Mouse (Mus musculus) forebrain, embryonic 14.5 days (tissue): ENCODE measurements at regions not wholly inside any gene's neighbourhood (a gene's known extent, or its start where the extent isn't known, plus 50 kb on each side); places are given as distances from the start of the nearest gene placed in this dataset.

Experiments
- ATAC-seq: fragments of 200-750 bp; cut with Nextera tagmentation; 2 replicates; pipeline ENCODE4 v1.8.0; 2017; ENCODE audit warnings: mild to moderate bottlenecking, moderate library complexity
- DNase-seq: peaks from one replicate; pipeline ENCODE4 v3.0.0-alpha.2; 2015; ENCODE audit warnings: low spot score
- H3K27ac ChIP-seq: fragments of 300-500 bp; sonication (generic); 2 replicates; pipeline ENCODE4 v1.5.1; 2014; ENCODE audit warnings: low read depth, mild to moderate bottlenecking, control low read depth, low read length, moderate library complexity
- H3K27me3 ChIP-seq: fragments of 300-500 bp; sonication (generic); replicated peaks from 2 replicates; pipeline ENCODE4 v1.6.1; 2014; ENCODE audit warnings: low read length, control low read depth, mixed read lengths; ENCODE audit not compliant: control insufficient read depth, insufficient read depth
- H3K36me3 ChIP-seq: fragments of 300-500 bp; sonication (generic); 2 replicates; pipeline ENCODE4 v1.6.1; 2014; ENCODE audit warnings: low read length, control low read depth; ENCODE audit not compliant: control insufficient read depth, insufficient read depth
- H3K4me1 ChIP-seq: fragments of 300-500 bp; sonication (generic); 2 replicates; pipeline ENCODE4 v1.6.1; 2014; ENCODE audit warnings: antibody characterized with exemption, low read length, control low read depth; ENCODE audit not compliant: control insufficient read depth, insufficient read depth
- H3K4me2 ChIP-seq: fragments of 300-500 bp; sonication (generic); 2 replicates; pipeline ENCODE4 v1.6.1; 2014; ENCODE audit warnings: mild to moderate bottlenecking, control low read depth, low read length
- H3K4me3 ChIP-seq: fragments of 300-500 bp; sonication (generic); 2 replicates; pipeline ENCODE4 v1.5.1; 2014; ENCODE audit warnings: low read depth, low read length, control low read depth
- H3K9ac ChIP-seq: fragments of 300-500 bp; sonication (generic); 2 replicates; pipeline ENCODE4 v1.6.1; 2014; ENCODE audit warnings: mild to moderate bottlenecking, low read length, control low read depth, moderate library complexity
- H3K9me3 ChIP-seq: fragments of 300-500 bp; sonication (generic); replicated peaks from 2 replicates; pipeline ENCODE4 v1.6.1; 2016; ENCODE audit warnings: low read length, control low read depth, mixed read lengths; ENCODE audit not compliant: control insufficient read depth
- WGBS: fragments of 180-500 bp; shearing (Covaris S2); extraction: QIAGEN DNeasy Blood & Tissue Kit; methylation state at CpG from one replicate; pipeline ENCODE4 v1.1.7; 2014; 5-methylcytosine and 5-hydroxymethylcytosine counted together

DNA sequence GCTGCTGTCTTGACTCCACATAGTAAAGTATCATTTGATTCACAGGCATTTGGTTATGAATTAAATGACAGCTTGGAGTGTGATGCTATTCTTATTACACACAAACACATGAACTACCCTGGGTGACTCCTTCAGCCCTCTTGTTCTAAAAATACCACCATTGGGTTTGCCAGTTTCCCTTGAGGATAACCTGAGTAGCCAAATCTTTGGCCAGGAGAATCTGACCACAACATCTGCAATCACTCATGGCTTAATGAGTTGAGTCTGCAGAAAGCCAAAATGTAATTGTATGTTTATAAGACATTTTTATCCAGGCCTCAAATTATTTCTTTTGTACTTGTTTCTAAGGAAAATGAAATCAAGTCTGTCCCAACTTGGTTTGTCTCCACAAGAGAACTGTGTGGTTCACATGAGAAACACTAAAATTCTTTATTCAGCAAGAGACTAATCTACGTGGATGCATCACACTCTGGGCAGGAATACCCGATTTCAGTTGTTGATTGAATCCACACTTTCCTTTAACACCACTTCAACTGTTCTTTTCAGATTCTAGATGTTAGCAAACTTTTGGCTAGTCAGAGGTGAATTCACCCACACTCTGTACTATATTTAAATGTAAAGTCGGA lies 476.6 kb downstream of the Kctd12 start:
- no peak for ATAC-seq

DNA sequence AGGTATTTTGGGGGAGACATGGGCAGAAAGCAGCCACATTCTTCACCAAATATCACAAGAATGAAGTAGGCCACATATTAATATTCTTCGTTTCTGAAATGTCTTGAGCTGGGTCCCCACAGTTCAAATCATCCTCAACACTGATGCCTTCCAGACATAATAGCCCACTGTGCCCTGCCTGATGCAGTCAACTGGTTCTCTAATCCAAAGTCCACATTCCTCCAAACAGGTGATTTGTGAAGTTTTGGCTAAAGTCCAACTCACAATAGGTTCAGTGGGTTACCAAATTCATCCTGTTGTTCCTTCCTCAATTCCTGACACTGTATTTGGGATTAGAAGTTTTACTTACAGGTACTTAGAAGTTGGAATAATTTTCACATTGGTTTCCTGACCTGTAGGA lies 485.3 kb downstream of the Kctd12 start:
- H3K4me1 ChIP-seq = no peaks in the 10 kb centered on the region
- H3K27ac ChIP-seq = no peak overlapping the region
- H3K9ac ChIP-seq = no peak overlapping the region
- WGBS = 90% methylated on average over 1 of the region's 1 CpGs
- no peak for ATAC-seq
- no peak overlapping the region for H3K4me2 ChIP-seq
- DNase-seq = no peak
- no peak overlapping the region for H3K4me3 ChIP-seq
- H3K9me3 ChIP-seq = no peaks in the 10 kb centered on the region
- H3K27me3 ChIP-seq = no peaks in the 10 kb centered on the region
- H3K36me3 ChIP-seq = no peaks in the 10 kb centered on the region

More for the DNA sequence above, 476.6 kb downstream of the Kctd12 start:
- no peak for DNase-seq
- Histone ChIP-seq H3K27ac (no peak overlapping the region), H3K9ac (no peak overlapping the region), H3K4me3 (no peak overlapping the region), H3K4me2 (no peak overlapping the region), H3K27me3 (no peaks in the 10 kb centered on the region), H3K36me3 (no peaks in the 10 kb centered on the region), H3K9me3 (no peaks in the 10 kb centered on the region), H3K4me1 (no peaks in the 10 kb centered on the region)
- 90% methylated on average over 3 of the region's 3 CpGs for WGBS

DNA sequence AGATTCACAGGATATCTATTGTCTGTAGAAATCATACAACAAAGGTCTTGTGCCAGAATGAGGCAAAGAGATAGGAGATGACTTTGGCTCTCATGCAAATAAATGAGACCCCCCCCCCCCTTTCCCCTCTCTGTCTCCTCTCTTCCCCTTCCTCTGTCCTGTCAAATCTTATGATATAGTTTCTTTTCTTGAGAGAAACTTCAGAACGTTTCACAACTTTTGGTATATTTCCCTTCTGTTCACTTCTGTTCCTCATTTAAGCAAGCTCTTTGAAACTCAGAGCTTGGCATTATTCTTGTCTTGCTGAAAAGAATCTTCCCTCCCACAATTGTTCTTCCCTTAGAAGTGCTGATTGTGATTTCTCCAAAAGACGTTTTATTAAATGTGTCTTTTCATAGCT lies 490.1 kb downstream of the Kctd12 start:
- no peak overlapping the region for H3K9ac ChIP-seq
- no peak for ATAC-seq
- WGBS = 63% methylated on average over 2 of the region's 2 CpGs
- no peak for DNase-seq
- no peaks in the 10 kb centered on the region for H3K9me3 ChIP-seq
- no peak overlapping the region for H3K4me3 ChIP-seq
- H3K27ac ChIP-seq = no peak overlapping the region
- H3K27me3 ChIP-seq = no peaks in the 10 kb centered on the region
- no peak overlapping the region for H3K4me2 ChIP-seq
- no peaks in the 10 kb centered on the region for H3K4me1 ChIP-seq
- H3K36me3 ChIP-seq = no peaks in the 10 kb centered on the region

DNA sequence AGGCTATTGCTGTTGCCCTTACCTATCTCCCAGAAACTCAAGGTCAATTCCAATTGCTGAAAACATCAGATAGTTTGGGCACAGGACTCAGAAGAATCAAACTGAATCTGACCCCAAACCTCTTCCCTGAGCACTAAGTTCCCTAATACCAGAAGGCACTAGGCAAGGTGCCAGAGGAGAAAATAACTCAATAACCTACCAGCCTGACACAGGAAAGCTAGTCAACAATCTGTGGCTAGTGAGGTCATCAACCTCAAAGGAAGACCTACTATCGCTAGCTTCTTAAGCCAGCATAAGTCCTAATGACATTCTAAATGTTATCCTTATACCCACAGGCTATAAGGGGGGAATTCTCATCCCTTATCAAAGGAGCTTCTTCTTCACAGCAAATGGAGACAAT lies 491.2 kb downstream of the Kctd12 start:
- H3K9me3 ChIP-seq = no peaks in the 10 kb centered on the region
- H3K36me3 ChIP-seq = no peaks in the 10 kb centered on the region
- H3K9ac ChIP-seq = no peak overlapping the region
- 90% methylated on average over 1 of the region's 1 CpGs for WGBS
- no peak for DNase-seq
- H3K27me3 ChIP-seq = no peaks in the 10 kb centered on the region
- no peak overlapping the region for H3K4me3 ChIP-seq
- no peak for ATAC-seq
- H3K4me1 ChIP-seq = no peaks in the 10 kb centered on the region
- no peak overlapping the region for H3K27ac ChIP-seq
- no peak overlapping the region for H3K4me2 ChIP-seq

DNA sequence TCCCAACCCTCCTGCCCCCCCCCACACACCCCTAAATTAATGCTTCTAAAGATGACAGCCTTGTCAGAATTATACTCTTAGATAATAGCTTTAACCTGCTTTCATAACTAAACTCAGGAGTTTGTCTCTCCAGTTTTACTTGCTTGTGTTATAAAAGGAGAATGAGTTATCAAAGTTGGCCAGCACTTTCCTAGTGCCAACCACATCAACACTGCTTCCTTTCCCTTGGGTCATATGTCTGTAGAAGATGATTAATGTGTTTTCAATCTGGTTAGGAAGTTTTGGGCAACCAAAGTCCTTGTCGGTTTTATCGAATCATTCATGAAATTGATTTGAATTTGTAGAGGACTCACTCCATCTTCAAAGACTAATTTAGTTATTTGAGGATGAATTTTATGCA lies 505.3 kb downstream of the Kctd12 start:
- H3K4me1 ChIP-seq = no peaks in the 10 kb centered on the region
- no peak overlapping the region for H3K9ac ChIP-seq
- no peak for ATAC-seq
- WGBS = 94% methylated on average over 2 of the region's 2 CpGs
- no peaks in the 10 kb centered on the region for H3K9me3 ChIP-seq
- H3K27me3 ChIP-seq = no peaks in the 10 kb centered on the region
- H3K36me3 ChIP-seq = no peaks in the 10 kb centered on the region
- H3K27ac ChIP-seq = no peak overlapping the region
- DNase-seq = no peak
- H3K4me3 ChIP-seq = no peak overlapping the region
- no peak overlapping the region for H3K4me2 ChIP-seq

DNA sequence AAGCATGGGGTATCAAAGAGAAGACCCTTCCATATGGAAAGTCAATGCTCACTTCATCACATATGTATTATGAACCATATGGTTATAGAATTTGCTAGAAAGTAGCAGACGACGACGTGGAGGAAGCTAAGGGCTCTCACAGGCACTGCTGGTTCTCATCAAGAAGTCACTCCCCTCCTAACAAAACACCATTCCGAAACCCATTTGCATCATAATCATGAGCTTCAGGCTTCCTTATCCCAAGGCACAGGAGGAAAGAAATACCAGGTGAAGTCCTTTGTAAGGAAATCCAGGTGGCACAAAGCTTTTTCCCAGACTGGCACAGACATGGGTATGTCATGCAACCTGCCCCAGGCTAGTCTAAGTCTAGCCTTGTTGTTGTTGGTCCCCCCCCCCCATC lies 513.1 kb downstream of the Kctd12 start:
- Histone ChIP-seq H3K4me3 (no peak overlapping the region), H3K36me3 (no peaks in the 10 kb centered on the region), H3K27ac (no peak overlapping the region), H3K9ac (no peak overlapping the region), H3K9me3 (no peaks in the 10 kb centered on the region), H3K27me3 (no peaks in the 10 kb centered on the region), H3K4me2 (no peak overlapping the region), H3K4me1 (no peaks in the 10 kb centered on the region)
- WGBS = 43% methylated on average over 4 of the region's 4 CpGs
- ATAC-seq = no peak
- no peak for DNase-seq

DNA sequence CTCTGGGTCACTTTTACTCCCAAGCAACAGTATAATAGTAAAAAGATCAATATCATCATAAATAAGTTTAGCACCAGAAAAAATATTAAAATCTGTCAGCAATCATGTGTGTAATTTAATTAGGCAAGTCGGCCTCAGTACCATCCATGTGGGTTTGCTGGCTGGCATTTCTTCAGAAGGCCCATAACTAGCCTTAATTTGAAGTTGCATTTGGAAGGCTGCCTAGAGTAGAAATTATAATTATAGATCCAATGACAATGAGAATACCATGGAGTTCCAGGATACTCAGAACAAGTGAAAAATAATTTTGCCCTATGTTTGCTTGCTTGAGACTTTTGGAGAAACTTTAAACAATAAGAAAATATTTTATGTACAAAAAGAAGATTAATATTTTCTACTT lies 521.4 kb downstream of the Kctd12 start:
- Histone ChIP-seq H3K4me1 (no peaks in the 10 kb centered on the region), H3K9ac (no peak overlapping the region), H3K27ac (no peak overlapping the region), H3K4me2 (no peak overlapping the region), H3K4me3 (no peak overlapping the region), H3K27me3 (no peaks in the 10 kb centered on the region), H3K36me3 (no peaks in the 10 kb centered on the region), H3K9me3 (no peaks in the 10 kb centered on the region)
- WGBS = 83% methylated on average over 1 of the region's 1 CpGs
- no peak for DNase-seq
- no peak for ATAC-seq

DNA sequence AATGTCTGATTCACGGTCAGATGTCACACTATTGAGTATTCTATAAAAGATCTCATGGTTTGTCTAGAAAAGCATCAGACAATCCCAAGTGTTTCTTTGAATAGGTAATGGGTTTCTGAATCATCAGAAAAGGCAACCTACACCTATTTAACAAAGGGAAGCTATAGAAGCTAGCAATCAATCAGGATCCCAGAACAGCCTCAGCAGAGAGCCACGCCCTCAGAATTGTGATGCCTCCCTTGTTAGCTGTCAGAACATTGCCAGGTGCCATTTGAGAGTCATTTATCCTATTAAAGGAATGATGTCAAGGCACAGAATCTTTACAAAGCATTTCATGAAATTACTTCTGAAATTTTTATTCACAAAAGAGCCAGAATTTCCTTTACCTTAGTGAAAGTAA lies 542.7 kb downstream of the Kctd12 start:
- no peak overlapping the region for H3K4me2 ChIP-seq
- H3K4me1 ChIP-seq = no peaks in the 10 kb centered on the region
- WGBS = 58% methylated on average over 2 of the region's 2 CpGs
- DNase-seq (no peak), ATAC-seq (no peak)
- no peaks in the 10 kb centered on the region for H3K36me3 ChIP-seq
- no peak overlapping the region for H3K4me3 ChIP-seq
- no peaks in the 10 kb centered on the region for H3K9me3 ChIP-seq
- H3K27me3 ChIP-seq = no peaks in the 10 kb centered on the region
- no peak overlapping the region for H3K27ac ChIP-seq
- H3K9ac ChIP-seq = no peak overlapping the region

DNA sequence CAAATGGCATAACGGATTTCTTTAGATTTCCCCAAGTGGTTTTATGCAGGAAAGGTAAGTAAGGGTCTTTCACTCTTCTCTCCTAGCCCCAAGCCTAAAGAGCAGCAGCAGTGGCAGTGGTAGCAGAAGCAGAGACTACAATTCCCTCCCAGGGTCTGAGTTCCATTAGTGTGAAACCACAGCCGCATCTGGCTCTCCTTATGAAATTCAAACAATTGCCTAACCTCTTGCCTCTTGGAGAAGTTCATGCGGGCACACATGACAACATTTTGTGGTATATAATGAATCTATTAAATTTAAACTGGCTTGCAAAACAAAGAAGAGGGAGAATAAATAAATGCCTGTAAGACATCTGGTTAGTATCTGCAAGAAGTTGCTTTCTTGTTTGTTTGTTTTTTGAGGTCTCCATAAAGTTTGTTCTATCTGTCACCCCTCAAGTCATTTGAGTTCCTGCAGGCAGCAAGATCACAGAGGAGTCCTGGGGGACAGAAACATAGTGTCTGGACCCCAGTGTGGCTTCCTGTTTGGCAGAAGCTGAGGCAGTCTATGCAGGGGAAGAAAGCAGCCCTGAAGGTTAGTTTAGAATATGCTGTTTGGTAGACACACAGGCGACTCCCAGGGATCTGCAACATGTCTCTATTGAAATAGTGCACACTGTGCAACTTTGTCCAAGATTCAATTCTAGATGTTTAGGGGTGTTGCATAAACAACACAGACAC lies 578.9 kb downstream of the Kctd12 start:
- Histone ChIP-seq H3K9ac (no peak overlapping the region), H3K4me2 (no peak overlapping the region), H3K9me3 (no peaks in the 10 kb centered on the region), H3K36me3 (no peaks in the 10 kb centered on the region), H3K27me3 (no peaks in the 10 kb centered on the region), H3K4me3 (no peak overlapping the region), H3K4me1 (no peaks in the 10 kb centered on the region), H3K27ac (no peak overlapping the region)
- DNase-seq (no peak), ATAC-seq (no peak)
- 82% methylated on average over 4 of the region's 4 CpGs for WGBS
